Mouse (Mus musculus) cerebellum, adult 2 months (tissue): Measurements from ENCODE around the gene Ppm1b.
A peak's percentile ranks its signal among the peaks of the same experiment; 100 is the strongest.

Experiments
- CTCF ChIP-seq: fragments of 200-500 bp; IDR thresholded peaks from 2 replicates; pipeline ENCODE4 v1.5.1; 2011; ENCODE audit warnings: low read depth, mild to moderate bottlenecking, control low read depth, low read length, moderate library complexity, borderline replicate concordance; ENCODE audit not compliant: insufficient read depth
- POLR2A ChIP-seq: fragments of 200-500 bp; IDR thresholded peaks from 2 replicates; pipeline ENCODE4 v1.6.1; 2011; ENCODE audit warnings: low read length, control low read depth, borderline replicate concordance; ENCODE audit not compliant: insufficient read depth

- no peak for TF ChIP-seq POLR2A
- peak; percentile 38; the same call in 1 of the 2 replicates for TF ChIP-seq CTCF
Observed at GRCm38 (mm10) chr17:85071088-85071775, 114.7 kb downstream of the Ppm1b start.
